Mouse (Mus musculus): ENCODE data around the gene Dach1. TPM values are rescaled to one million over a fixed set of nuclear protein-coding genes. Genes with fewer than 3 reads are reported as not detected.

The Dach1 gene
- polyA plus RNA-seq, 1 experiment from 2014 or later = 2.1 TPM

- Histone ChIP-seq H3K9ac (ENCODE audit: low read depth, low read length) (no peak overlapping the region), H3K9me3 (ENCODE audit: control insufficient read depth) (no peaks in the 10 kb centered on the region), H3K36me3 (ENCODE audit: control insufficient read depth, insufficient read depth) (no peaks in the 10 kb centered on the region), H3K4me1 (replicated peaks; ENCODE audit: control insufficient read depth, insufficient read depth, low read length) (no peaks in the 10 kb centered on the region), H3K4me3 (ENCODE audit: low read depth, low read length) (no peak overlapping the region), H3K27me3 (replicated peaks; ENCODE audit: control insufficient read depth, insufficient read depth, low read length) (no peaks in the 10 kb centered on the region), H3K27ac (ENCODE audit: low read depth, low read length) (no peak overlapping the region), H3K4me2 (replicated peaks; ENCODE audit: low read depth) (no peak overlapping the region)
- TF ChIP-seq CTCF (IDR thresholded peaks at IDR 0.05; ENCODE audit: low read depth) = no peak
- no peak for ATAC-seq
These were observed 91.6 kb downstream of the Dach1 start for GRCm38 (mm10) chr14:98077996-98078395.

- H3K4me2 ChIP-seq (replicated peaks; ENCODE audit: low read depth) = no peak overlapping the region
- H3K9ac ChIP-seq (ENCODE audit: low read depth, low read length) = no peak overlapping the region
- no peak for ATAC-seq
These were observed 96.0 kb downstream of the Dach1 start for GRCm38 (mm10) chr14:98073421-98074080.

DNA sequence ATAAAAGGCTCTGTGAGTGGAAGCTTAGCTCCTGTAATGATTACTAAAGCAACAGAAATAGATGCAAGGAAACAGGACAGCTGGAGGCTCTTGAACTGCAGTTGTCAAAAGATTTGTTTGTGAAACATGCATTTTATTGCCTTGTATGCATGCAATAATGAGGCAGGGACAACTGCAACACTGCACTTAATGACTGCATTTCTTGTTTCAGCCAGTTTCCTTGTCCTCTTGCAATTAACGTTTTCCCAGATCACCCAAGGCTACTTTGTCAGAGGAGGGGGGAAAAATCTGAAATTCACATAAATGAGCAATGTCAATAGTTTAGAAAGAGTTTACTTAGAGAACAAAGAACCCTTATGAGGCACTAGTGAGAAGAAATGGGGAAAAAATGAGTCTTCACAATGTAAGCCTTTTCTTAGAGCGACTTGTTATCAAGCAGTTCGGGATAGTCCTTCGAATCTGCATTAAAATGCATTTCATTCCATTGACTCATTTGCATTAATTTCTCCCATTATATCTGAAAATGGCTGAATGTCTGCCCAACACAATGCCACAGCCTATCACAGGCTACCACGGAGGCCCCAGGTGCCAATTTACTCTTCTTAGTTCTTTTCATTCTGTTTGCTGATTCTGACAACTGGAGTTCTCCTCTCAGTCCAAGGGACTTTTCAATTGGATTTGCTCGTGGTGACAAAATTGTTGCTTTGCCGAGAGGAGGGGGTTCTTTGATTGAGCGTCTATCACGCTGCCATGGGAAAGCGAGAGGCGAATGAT, 96.7 kb downstream of the Dach1 start:
- WGBS = 64% methylated on average over 11 of the region's 11 CpGs
- H3K4me3 ChIP-seq (ENCODE audit: low read depth, low read length) = no peak overlapping the region
- no peak for ATAC-seq
- no peaks in the 10 kb centered on the region for H3K27me3 ChIP-seq (replicated peaks; ENCODE audit: control insufficient read depth, insufficient read depth, low read length)
- no peaks in the 10 kb centered on the region for H3K9me3 ChIP-seq (ENCODE audit: control insufficient read depth)
- no peaks in the 10 kb centered on the region for H3K36me3 ChIP-seq (ENCODE audit: control insufficient read depth, insufficient read depth)
- no peaks in the 10 kb centered on the region for H3K4me1 ChIP-seq (replicated peaks; ENCODE audit: control insufficient read depth, insufficient read depth, low read length)
- H3K4me2 ChIP-seq (replicated peaks; ENCODE audit: low read depth) = no peak overlapping the region
- TF ChIP-seq CTCF (IDR thresholded peaks at IDR 0.05; ENCODE audit: low read depth) = no peak
- no peak overlapping the region for H3K9ac ChIP-seq (ENCODE audit: low read depth, low read length)
- H3K27ac ChIP-seq (ENCODE audit: low read depth, low read length) = no peak overlapping the region

More at GRCm38 (mm10) chr14:98073421-98074080, 96.0 kb downstream of the Dach1 start:
- no peak for TF ChIP-seq CTCF (IDR thresholded peaks at IDR 0.05; ENCODE audit: low read depth)
- H3K9me3 ChIP-seq (ENCODE audit: control insufficient read depth) = no peaks in the 10 kb centered on the region
- no peaks in the 10 kb centered on the region for H3K4me1 ChIP-seq (replicated peaks; ENCODE audit: control insufficient read depth, insufficient read depth, low read length)
- H3K27me3 ChIP-seq (replicated peaks; ENCODE audit: control insufficient read depth, insufficient read depth, low read length) = no peaks in the 10 kb centered on the region
- H3K4me3 ChIP-seq (ENCODE audit: low read depth, low read length) = no peak overlapping the region
- no peaks in the 10 kb centered on the region for H3K36me3 ChIP-seq (ENCODE audit: control insufficient read depth, insufficient read depth)
- H3K27ac ChIP-seq (ENCODE audit: low read depth, low read length) = no peak overlapping the region
- 77% methylated on average over 12 of the region's 12 CpGs for WGBS

- Histone ChIP-seq H3K4me1 (replicated peaks; ENCODE audit: control insufficient read depth, insufficient read depth, low read length) (no peaks in the 10 kb centered on the region), H3K4me2 (replicated peaks; ENCODE audit: low read depth) (no peak overlapping the region), H3K4me3 (ENCODE audit: low read depth, low read length) (no peak overlapping the region), H3K9me3 (ENCODE audit: control insufficient read depth) (no peaks in the 10 kb centered on the region), H3K27ac (ENCODE audit: low read depth, low read length) (no peak overlapping the region), H3K9ac (ENCODE audit: low read depth, low read length) (no peak overlapping the region), H3K36me3 (ENCODE audit: control insufficient read depth, insufficient read depth) (no peaks in the 10 kb centered on the region), H3K27me3 (replicated peaks; ENCODE audit: control insufficient read depth, insufficient read depth, low read length) (no peaks in the 10 kb centered on the region)
- no peak for TF ChIP-seq CTCF (IDR thresholded peaks at IDR 0.05; ENCODE audit: low read depth)
- WGBS = 49% methylated on average over 4 of the region's 4 CpGs
- no peak for ATAC-seq
These were observed 97.7 kb downstream of the Dach1 start for GRCm38 (mm10) chr14:98071877-98072276.

GRCm38 (mm10) chr14:98067273-98067905, 102.2 kb downstream of the Dach1 start:
- no peak overlapping the region for H3K27ac ChIP-seq (ENCODE audit: low read depth, low read length)
- no peak overlapping the region for H3K4me3 ChIP-seq (ENCODE audit: low read depth, low read length)
- H3K27me3 ChIP-seq (replicated peaks; ENCODE audit: control insufficient read depth, insufficient read depth, low read length) = no peaks in the 10 kb centered on the region
- no peak overlapping the region for H3K4me2 ChIP-seq (replicated peaks; ENCODE audit: low read depth)
- H3K9me3 ChIP-seq (ENCODE audit: control insufficient read depth) = no peaks in the 10 kb centered on the region
- H3K9ac ChIP-seq (ENCODE audit: low read depth, low read length) = no peak overlapping the region
- ATAC-seq = no peak
- no peak for TF ChIP-seq CTCF (IDR thresholded peaks at IDR 0.05; ENCODE audit: low read depth)
- H3K36me3 ChIP-seq (ENCODE audit: control insufficient read depth, insufficient read depth) = no peaks in the 10 kb centered on the region
- 79% methylated on average over 4 of the region's 4 CpGs for WGBS
- no peaks in the 10 kb centered on the region for H3K4me1 ChIP-seq (replicated peaks; ENCODE audit: control insufficient read depth, insufficient read depth, low read length)

GRCm38 (mm10) chr14:98064190-98064589, 105.4 kb downstream of the Dach1 start:
- Histone ChIP-seq H3K27me3 (replicated peaks; ENCODE audit: control insufficient read depth, insufficient read depth, low read length) (no peaks in the 10 kb centered on the region), H3K36me3 (ENCODE audit: control insufficient read depth, insufficient read depth) (no peaks in the 10 kb centered on the region), H3K4me3 (ENCODE audit: low read depth, low read length) (no peak overlapping the region), H3K9me3 (ENCODE audit: control insufficient read depth) (no peaks in the 10 kb centered on the region), H3K4me1 (replicated peaks; ENCODE audit: control insufficient read depth, insufficient read depth, low read length) (no peaks in the 10 kb centered on the region), H3K27ac (ENCODE audit: low read depth, low read length) (no peak overlapping the region), H3K4me2 (replicated peaks; ENCODE audit: low read depth) (no peak overlapping the region), H3K9ac (ENCODE audit: low read depth, low read length) (no peak overlapping the region)
- TF ChIP-seq CTCF (IDR thresholded peaks at IDR 0.05; ENCODE audit: low read depth) = no peak
- 50% methylated on average over 2 of the region's 2 CpGs for WGBS
- no peak for ATAC-seq
